Mouse (Mus musculus) midbrain, embryonic 16.5 days (tissue): ENCODE data around the gene A830031A19Rik. TPM values are rescaled to one million over a fixed set of nuclear protein-coding genes. Genes with fewer than 3 reads are reported as not detected.
A peak's percentile ranks its signal among the peaks of the same experiment; 100 is the strongest.

Experiments used
- ATAC-seq: fragments of 200-750 bp; cut with Nextera tagmentation; 2 replicates; pipeline ENCODE4 v1.8.0; 2017; ENCODE audit warnings: moderate TSS enrichment
- H3K27ac ChIP-seq: fragments of 300-500 bp; sonication (generic); 2 replicates; pipeline ENCODE4 v1.5.1; 2014; ENCODE audit warnings: mild to moderate bottlenecking, low read length, mixed read lengths
- H3K27me3 ChIP-seq: fragments of 300-500 bp; sonication (generic); 2 replicates; pipeline ENCODE4 v1.6.1; 2014; ENCODE audit warnings: low read depth, low read length, mixed read lengths; ENCODE audit not compliant: control insufficient read depth, insufficient read depth
- H3K36me3 ChIP-seq: fragments of 300-500 bp; sonication (generic); 2 replicates; pipeline ENCODE4 v1.6.1; 2014; ENCODE audit warnings: mild to moderate bottlenecking, low read length, moderate library complexity, mixed read lengths; ENCODE audit not compliant: control insufficient read depth, insufficient read depth
- H3K4me1 ChIP-seq: fragments of 300-500 bp; sonication (generic); 2 replicates; pipeline ENCODE4 v1.6.1; 2014; ENCODE audit warnings: mild to moderate bottlenecking, low read length, mixed read lengths; ENCODE audit not compliant: control insufficient read depth, insufficient read depth
- H3K4me2 ChIP-seq: fragments of 300-500 bp; sonication (generic); 2 replicates; pipeline ENCODE4 v1.6.1; 2014; ENCODE audit warnings: mild to moderate bottlenecking, low read length, mixed read lengths
- H3K4me3 ChIP-seq: fragments of 300-500 bp; sonication (generic); 2 replicates; pipeline ENCODE4 v1.5.1; 2014; ENCODE audit warnings: low read depth, mild to moderate bottlenecking, low read length, moderate library complexity, mixed read lengths
- H3K9ac ChIP-seq: fragments of 300-500 bp; sonication (generic); 2 replicates; pipeline ENCODE4 v1.6.1; 2014; ENCODE audit warnings: low read depth, low read length, mixed read lengths
- H3K9me3 ChIP-seq: fragments of 300-500 bp; sonication (generic); replicated peaks from 2 replicates; pipeline ENCODE4 v1.6.1; 2014; ENCODE audit warnings: mild to moderate bottlenecking, low read length, mixed read lengths; ENCODE audit not compliant: control insufficient read depth, poor library complexity, severe bottlenecking
- WGBS: fragments of 180-500 bp; shearing (Covaris S2); extraction: QIAGEN DNeasy Blood & Tissue Kit; methylation state at CpG from one replicate; pipeline ENCODE4 v1.1.7; 2014; 5-methylcytosine and 5-hydroxymethylcytosine counted together
- polyA plus RNA-seq: library from polyadenylated mRNA; unstranded; fragments of >200 nt; fragmentation: Nextera tagmentation; extraction: Ambion mirVana; gene quantifications from 2 replicates; pipeline ENCODE4 v1.2.1, GENCODE M21; 2015

A830031A19Rik gene
- polyA plus RNA-seq, 1 experiment from 2014 or later, result not detected

DNA sequence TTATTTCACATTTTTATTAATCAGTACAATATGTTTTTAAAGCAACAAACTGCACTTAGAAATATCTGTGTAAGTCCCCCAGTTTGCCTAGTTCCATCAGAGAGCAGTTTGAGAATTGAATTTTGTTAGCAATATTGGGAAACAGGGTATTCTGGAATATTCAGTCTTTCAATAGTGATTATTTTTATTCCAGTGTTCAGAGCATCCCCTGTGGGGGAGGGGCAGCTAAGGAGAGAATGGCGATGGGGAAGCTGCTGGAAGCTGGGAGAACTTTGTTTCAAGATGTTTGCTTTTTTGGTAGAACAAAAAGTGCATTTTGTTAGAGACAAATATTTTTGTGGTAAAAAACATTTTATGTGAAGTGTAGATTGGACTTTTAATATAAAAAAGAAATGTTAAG, 15.7 kb downstream of the A830031A19Rik start:
- no peaks in the 10 kb centered on the region for H3K9me3 ChIP-seq
- peaks cover 18% of the 10 kb centered on the region for H3K4me1 ChIP-seq
- H3K4me2 ChIP-seq, result no peak overlapping the region
- no peak overlapping the region for H3K4me3 ChIP-seq
- H3K9ac ChIP-seq, result no peak overlapping the region
- H3K27me3 ChIP-seq, result no peaks in the 10 kb centered on the region
- no peaks in the 10 kb centered on the region for H3K36me3 ChIP-seq
- H3K27ac ChIP-seq, result no peak overlapping the region
- 18% methylated on average over 1 of the region's 1 CpGs for WGBS
- ATAC-seq, result no peak

DNA sequence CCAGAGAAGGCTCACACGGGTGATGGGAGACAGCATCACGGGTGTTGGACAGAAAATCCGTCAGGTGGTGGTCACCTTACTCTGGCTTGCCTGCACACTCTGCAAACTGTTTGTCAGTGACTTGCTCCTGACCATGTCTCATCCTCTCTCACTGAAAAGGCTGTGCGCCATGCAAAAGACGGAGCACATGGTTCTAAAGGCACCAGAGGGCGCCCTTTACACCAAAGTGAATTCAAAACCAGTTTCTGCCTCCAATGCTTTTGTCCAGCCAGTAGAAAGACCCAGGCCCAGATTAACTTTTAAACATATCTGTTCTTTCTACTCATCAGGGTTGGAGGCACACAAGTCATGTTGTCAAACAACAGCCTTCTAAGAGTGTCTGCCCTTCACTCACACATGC, 22.0 kb downstream of the A830031A19Rik start:
- WGBS, result 64% methylated on average over 6 of the region's 6 CpGs

DNA sequence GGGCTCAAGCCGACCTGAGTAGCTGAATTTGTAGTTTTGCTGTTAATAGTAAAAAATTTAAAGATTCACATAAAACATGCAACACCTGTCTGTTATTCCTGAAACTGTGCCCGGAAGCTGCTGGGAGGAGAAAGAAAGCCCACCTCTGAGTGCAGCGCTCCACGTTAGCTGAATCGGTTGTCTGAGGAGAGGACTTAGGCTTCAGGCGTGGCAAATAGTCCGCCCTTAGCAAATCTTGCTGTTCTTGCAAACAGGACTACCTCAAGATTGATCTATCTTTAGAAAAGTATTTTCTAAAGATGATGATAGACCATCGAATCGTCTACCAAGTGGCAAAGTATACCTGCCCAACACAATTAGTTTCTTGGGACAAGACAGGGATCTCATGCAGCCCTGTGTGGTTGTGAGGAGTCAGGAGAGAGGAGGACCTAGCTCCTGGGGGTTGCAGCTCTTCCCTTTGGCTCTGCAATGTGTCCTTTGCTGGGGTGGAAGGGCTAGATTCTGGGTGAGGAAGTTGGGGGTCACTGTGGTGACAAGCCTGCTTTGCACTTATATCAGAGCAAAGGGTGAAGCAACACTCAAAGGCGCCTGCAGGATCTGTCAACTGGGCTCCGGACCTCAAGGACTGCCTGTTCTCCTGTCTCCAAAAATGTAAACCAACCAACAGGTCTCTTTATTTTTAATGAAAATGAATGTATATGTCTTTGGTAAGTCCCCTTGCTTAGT, 24.7 kb downstream of the A830031A19Rik start:
- Histone ChIP-seq H3K27ac (no peak overlapping the region), H3K4me3 (no peak overlapping the region), H3K9me3 (no peaks in the 10 kb centered on the region), H3K27me3 (no peaks in the 10 kb centered on the region), H3K4me2 (peak overlapping the region; percentile 53; the same call in 1 of the 2 replicates), H3K36me3 (no peaks in the 10 kb centered on the region), H3K4me1 (peaks cover 3% of the 10 kb centered on the region; the same call in 1 of the 2 replicates), H3K9ac (no peak overlapping the region)
- 78% methylated on average over 11 of the region's 11 CpGs for WGBS
- no peak for ATAC-seq

More for the DNA sequence above, 22.0 kb downstream of the A830031A19Rik start:
- no peaks in the 10 kb centered on the region for H3K9me3 ChIP-seq
- H3K4me1 ChIP-seq, result peaks cover 3% of the 10 kb centered on the region; the same call in 1 of the 2 replicates
- no peak overlapping the region for H3K4me3 ChIP-seq
- no peak overlapping the region for H3K4me2 ChIP-seq
- H3K27ac ChIP-seq, result no peak overlapping the region
- no peaks in the 10 kb centered on the region for H3K27me3 ChIP-seq
- no peaks in the 10 kb centered on the region for H3K36me3 ChIP-seq
- no peak for ATAC-seq
- no peak overlapping the region for H3K9ac ChIP-seq

DNA sequence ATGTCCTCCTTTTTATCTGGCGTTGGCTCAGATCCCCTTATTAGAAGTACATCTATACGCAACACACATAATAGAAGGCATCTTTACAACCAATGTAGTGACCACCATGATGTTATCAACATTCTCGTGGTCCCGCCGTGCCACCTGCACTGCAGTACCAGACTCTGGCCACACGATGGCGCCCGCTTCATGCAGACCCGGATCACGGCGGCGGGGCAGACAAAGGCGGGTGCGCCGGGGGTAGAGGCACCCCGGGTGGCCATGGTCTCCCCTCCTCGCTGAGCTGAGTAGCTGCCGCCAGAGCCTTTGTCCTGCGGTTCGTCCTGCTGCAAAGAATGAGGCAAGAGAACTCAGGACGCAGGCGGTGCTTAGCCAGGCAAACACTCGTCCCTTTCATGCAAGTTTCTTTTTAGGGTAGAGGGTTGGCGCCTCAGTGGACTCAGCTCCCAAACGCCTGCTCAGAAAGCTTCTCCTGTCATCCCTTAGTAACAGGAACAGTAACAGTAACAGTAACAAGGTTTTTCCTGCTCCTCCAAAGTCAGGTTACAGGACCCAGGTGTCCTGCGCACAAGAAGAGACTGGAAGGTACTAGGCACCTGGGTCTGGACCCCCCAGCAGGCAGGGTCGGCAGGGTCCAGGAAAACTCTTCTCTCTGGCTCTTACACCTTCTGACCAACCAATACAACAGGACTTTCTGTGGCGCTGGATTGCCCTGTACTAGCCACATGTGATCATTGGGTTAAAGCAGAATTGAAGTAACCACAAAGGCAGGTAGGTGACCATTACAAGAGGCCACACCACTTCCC, 25.4 kb downstream of the A830031A19Rik start:
- Histone ChIP-seq H3K9ac (peak overlapping the region; percentile 71), H3K27ac (peak overlapping the region; percentile 44; the same call in 1 of the 2 replicates), H3K36me3 (no peaks in the 10 kb centered on the region), H3K27me3 (no peaks in the 10 kb centered on the region), H3K4me3 (peak overlapping the region; percentile 51), H3K4me2 (peak overlapping the region; percentile 53), H3K9me3 (no peaks in the 10 kb centered on the region), H3K4me1 (peaks cover 3% of the 10 kb centered on the region; the same call in 1 of the 2 replicates)
- ATAC-seq, result peak; percentile 88
- WGBS, result 4% methylated on average over 28 of the region's 28 CpGs

DNA sequence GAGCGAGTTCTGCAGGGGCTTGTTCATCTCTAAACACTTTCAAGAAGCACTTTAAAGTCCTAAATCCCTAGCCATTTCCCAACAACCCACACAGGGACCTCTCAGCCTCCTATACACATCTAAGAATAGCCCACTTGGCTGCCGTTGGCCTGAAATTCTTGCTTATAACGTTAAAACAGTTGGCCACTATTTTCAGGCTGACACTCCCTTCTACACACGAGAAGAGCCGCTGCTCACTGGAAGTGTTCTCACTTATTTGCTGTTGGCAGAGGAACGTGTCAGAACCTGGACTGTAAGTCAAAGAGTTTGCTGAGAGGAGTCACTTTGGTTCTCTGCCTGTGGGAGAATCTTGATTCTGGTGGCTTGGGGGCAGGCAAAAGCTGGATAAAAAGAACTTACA, 30.8 kb downstream of the A830031A19Rik start:
- Histone ChIP-seq H3K27me3 (no peaks in the 10 kb centered on the region), H3K9ac (no peak overlapping the region), H3K9me3 (no peaks in the 10 kb centered on the region), H3K4me2 (no peak overlapping the region), H3K27ac (no peak overlapping the region), H3K4me1 (no peaks in the 10 kb centered on the region), H3K4me3 (no peak overlapping the region), H3K36me3 (no peaks in the 10 kb centered on the region)
- no peak for ATAC-seq
- 84% methylated on average over 6 of the region's 6 CpGs for WGBS

DNA sequence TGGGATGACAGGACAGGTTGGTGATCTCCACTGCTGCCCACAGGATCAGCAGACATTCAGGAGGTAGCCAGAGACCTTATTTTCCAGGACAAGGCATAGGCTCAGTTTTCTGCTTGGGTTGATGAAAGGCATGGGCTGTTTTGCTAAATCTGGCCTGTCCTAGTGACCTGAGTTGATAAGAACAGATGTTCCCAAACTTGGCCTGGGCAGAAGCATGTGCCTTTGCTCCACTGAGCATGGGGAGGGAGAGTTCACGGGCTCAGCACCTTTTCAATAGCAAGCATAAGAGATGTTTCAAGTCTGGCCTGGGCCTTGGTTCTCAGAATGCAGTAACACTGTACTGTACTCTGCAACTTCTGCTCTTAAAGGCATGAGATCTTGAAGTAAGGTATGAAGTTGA, 54.1 kb downstream of the A830031A19Rik start:
- Histone ChIP-seq H3K27ac (no peak overlapping the region), H3K9ac (no peak overlapping the region), H3K36me3 (no peaks in the 10 kb centered on the region), H3K27me3 (no peaks in the 10 kb centered on the region), H3K4me1 (peaks cover 4% of the 10 kb centered on the region; the same call in 1 of the 2 replicates), H3K4me2 (no peak overlapping the region), H3K4me3 (no peak overlapping the region), H3K9me3 (no peaks in the 10 kb centered on the region)
- WGBS, result 68% methylated on average over 1 of the region's 1 CpGs
- no peak for ATAC-seq

DNA sequence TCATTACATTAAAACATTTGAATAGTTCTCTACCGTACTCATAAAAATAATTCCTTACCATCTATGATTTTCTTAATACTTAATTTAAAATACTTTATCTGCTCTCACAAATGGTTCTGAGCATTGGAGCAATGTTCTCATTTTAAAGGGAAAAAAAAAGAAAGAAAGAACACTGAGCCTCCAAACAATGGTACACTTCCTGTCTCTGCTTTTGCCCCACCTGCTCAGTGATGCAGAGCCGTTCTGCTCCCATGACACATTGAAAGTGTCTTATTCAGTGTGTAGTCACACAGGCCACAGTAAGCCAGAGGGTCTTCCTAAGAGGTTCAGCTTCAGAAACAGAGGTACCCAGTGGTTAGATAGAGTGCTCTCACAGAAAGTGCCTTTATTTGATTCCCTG, 56.1 kb downstream of the A830031A19Rik start:
- 63% methylated on average over 2 of the region's 2 CpGs for WGBS

DNA sequence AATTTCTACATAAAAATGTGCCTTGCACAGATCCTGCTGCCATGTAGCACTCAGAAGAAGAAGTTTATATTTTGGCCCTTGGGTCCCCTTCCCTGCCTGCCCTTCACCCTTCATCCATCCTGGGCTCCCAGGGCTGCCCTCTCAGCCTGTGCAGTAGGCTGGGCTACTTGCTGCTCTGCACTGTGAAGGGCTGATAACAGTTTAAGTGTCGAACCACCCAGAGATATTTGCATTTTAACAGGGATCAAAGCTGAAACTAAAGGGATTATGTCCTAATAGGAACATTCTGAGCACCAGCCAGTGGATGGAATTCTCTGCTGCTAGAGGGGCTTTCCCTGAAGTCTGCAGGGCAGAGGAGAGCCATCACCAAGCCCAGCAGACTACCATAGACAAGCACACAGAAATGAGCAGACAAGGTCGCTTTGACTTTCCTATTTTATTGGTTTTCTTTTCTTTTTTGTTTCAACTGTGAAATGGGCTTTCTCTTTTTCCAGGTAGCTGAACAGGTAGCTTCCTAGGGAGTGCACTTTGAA, 58.1 kb downstream of the A830031A19Rik start:
- ATAC-seq, result peak; percentile 81; the same call in 1 of the 2 replicates
- Histone ChIP-seq H3K36me3 (no peaks in the 10 kb centered on the region), H3K9ac (no peak overlapping the region), H3K4me1 (peaks cover 4% of the 10 kb centered on the region; the same call in 1 of the 2 replicates), H3K27ac (peak overlapping the region; percentile 62; the same call in 1 of the 2 replicates), H3K27me3 (no peaks in the 10 kb centered on the region), H3K4me3 (no peak overlapping the region), H3K9me3 (no peaks in the 10 kb centered on the region), H3K4me2 (peak overlapping the region; percentile 18; the same call in 1 of the 2 replicates)
- WGBS, result 19% methylated on average over 2 of the region's 2 CpGs

More for the DNA sequence above, 56.1 kb downstream of the A830031A19Rik start:
- Histone ChIP-seq H3K27me3 (no peaks in the 10 kb centered on the region), H3K36me3 (no peaks in the 10 kb centered on the region), H3K4me3 (no peak overlapping the region), H3K4me1 (peaks cover 4% of the 10 kb centered on the region; the same call in 1 of the 2 replicates), H3K9ac (no peak overlapping the region), H3K27ac (no peak overlapping the region), H3K4me2 (no peak overlapping the region), H3K9me3 (no peaks in the 10 kb centered on the region)
- no peak for ATAC-seq
